Mouse (Mus musculus): ENCODE data around the gene Gpr183.

DNA sequence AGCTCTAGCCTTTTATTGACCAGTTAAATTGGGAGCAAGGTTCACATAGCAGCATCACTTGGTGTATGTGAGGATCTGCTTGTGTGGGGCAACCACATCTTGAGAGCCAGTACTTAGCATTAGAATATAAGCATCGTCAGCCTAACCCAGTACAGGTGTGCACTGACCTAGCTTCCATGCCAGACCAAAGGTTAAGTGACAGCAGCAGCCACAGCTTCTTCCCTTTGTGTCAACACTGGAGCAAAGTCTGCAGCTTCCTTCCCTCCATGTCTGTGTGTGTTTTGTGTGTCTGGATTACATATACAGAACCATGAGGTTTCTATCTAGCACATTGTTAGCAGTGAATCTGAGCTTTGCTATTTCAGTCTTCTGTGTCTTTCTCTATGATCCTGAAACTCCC is 16.5 kb upstream of the Gpr183 start:
- TF ChIP-seq CTCF (IDR thresholded peaks at IDR 0.05; ENCODE audit: low read depth) (no peak), EP300 (IDR thresholded peaks at IDR 0.05; ENCODE audit: low read depth) (no peak)
